Mouse (Mus musculus): Measurements from ENCODE around the gene Actr6.
"Not testable (repeated sequence)": the region's sequence is repeated elsewhere in the genome, so short reads cannot be mapped to it uniquely, and the experiment has no call there.

The Actr6 gene

DNA sequence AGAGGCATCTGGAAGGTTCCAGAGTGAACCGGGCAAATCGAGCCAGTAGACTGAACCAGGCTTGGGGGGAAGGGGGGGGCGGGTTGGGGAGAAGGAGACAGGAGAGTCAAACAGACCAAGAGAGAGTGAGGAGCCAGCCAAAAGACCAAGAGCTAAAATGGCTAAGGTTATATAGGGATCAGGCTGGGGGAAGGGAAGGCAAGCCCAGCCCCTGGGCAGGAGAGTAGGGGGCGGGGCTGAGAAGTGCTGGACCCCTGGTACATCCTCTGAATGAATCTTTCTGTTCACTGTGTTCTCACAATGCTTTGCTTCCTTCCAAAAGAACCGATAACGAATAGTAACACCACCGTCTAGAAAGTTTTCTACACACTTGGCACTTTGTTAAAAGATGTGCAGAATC, 7.6 kb upstream of the Actr6 start:
- DNase-seq (ENCODE audit: extremely low read depth, low read depth, low spot score): no peak

DNA sequence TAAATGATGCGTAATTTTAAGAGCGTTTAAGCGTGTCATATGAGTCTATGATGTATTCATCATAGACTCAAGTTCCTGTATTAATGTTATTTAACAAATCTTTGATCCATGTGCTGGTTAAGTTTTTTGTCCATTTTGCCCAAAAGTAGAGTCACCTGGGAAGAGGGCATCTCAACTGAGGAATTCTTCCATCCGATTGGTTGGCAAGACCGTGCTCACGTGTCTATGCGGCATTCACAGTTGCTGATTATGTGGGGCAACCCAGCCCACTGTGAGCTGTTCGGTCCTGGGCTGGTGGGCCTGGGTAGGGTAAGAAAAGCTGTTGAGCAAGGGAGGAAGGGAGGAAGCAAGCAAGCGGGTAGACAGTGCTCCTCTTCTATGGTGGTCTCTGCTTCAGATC, 6.3 kb upstream of the Actr6 start:
- DNase-seq (ENCODE audit: extremely low read depth, low read depth, low spot score): no peak

DNA sequence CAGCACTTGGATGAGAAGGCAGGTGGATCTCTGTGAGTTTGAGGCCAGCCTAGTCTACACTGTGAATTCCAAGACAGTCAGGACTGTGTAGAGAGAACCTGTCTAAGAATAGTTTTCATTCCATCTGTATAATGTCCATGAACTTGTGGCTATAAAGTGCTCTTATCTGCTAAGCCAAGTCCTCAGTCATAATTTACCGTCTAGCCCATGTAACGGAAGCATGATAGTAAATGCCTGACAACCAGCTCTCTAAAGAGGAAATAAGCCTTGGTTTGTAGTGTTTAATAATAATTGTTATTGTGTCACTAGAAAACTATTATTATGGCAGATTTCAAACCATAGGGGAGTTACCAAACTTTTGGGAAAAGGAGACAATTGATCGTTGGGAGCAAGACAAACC, 5.8 kb upstream of the Actr6 start:
- no peak for DNase-seq (ENCODE audit: extremely low read depth, low read depth, low spot score)

DNA sequence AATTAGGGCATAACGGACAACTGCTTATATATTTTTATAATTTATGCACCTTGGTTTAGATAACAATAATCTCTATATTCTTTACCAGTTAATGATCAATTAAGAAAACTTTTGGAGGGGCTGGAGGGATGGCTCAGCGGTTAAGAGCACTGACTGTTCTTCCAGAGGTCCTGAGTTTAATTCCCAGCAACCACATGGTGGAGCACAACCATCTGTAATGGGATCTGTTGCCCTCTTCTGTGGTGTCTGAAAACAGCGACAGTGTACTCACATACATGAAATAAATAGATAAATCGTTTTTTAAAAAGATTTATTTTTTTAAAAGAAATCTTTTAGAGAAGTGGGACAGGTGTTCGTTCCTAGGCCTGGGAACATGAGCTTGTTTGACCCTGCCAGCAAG, 5.0 kb upstream of the Actr6 start:
- DNase-seq (ENCODE audit: extremely low read depth, low read depth, low spot score): no peak

DNA sequence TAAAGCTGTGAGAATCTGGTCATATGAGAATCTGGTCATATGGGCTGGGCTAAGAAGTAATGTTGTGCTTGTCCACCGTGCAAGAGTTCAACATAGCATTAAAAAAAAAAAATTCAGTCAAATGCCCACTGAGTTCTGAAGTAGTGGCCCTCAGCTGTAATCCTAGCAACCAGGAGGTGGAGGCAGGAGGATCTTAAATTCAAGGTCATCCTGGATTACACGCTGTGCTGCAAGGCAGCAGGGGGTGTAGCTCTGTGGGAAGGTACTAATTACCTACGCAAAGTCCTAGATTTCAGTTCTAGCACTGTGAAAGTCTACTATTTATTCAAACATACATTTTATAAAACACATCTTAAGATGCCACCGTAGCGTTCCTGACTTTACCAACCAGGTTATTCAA, 754 bp downstream of the Actr6 start:
- no peak for DNase-seq (ENCODE audit: extremely low read depth, low read depth, low spot score)

DNA sequence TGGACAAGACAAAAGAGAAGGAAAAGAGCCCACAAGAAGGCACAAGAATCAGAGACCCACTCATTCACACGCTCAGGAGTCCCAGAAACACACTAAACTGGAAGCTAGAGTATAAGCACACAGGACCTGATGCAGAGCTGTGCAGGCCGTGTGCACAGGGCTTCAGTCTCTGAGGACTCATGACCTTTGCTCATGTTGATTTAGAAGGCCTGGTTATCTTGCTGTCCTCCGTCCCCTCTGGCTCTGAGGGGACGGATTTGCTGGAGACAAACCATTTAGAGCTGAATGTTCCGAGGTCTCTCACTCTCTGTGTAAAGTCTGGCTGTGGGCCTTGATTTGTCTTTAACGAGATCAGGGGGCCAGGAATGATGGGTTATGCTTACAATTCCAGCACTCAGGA, 1.7 kb downstream of the Actr6 start:
- DNase-seq (ENCODE audit: extremely low read depth, low read depth, low spot score): no peak

DNA sequence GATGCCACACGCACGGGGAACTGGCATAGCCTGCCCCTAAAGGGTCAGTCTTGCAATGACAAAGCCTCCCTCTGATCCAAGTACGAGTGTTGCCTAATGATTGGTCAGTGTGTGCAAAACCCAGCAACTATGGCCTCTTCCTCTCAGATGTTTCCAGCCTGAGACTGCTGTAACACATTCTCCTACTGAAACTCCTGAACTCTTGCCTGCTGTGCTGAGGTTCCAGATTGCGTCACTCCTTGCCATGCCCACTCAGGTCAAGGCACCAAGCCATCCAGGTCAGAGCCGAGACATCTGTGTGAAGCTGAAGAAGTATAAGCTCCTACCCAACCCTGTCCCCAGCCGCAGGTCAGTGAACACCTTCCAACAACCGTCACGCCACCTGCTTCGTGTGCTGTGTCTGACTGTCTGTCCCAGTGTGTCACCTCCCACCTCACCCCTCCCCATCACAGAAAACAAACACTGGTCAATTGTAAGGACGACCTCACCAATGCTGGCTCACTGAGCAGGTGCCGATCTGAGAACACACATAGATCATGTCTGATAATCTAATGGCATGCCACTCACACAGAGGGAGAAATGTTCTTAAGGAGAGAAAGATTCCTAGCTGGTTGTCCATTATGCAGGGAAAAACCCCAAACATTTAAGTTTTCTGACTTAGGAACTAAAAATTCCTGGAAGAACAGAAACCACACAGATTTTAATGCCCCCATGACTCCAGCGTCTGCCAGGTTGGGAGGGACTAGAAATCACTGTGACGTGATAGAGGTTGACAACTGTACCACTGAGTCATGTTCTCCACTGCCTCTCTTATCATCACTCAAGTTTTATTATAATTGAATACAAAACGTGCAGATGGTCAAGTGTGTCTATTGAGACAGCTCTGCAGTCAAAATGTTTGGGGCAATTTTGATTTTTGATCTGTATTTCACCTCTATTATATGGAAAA, 9.6 kb downstream of the Actr6 start:
- peak; percentile 85 for DNase-seq (ENCODE audit: extremely low read depth, low read depth, low spot score)

DNA sequence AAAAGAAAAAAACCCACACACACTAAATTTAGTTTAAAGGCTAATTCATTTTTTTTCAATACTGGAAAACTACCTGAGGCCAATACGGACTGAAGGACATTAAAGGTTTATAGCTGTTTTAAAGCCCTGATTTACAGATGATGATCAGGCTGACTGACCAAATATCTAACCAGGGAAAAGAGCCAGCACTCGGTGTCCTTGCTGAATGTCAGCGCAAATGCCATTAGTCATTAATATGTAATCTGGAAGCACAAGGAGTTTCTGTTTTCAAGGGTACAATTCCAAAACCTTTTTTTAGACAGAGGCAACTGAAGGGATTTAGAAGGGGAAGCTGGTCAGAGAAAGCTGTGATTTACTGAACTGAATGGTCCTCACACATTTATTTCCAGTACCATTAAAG, 11.3 kb downstream of the Actr6 start:
- peak; percentile 59 for DNase-seq (ENCODE audit: extremely low read depth, low read depth, low spot score)

DNA sequence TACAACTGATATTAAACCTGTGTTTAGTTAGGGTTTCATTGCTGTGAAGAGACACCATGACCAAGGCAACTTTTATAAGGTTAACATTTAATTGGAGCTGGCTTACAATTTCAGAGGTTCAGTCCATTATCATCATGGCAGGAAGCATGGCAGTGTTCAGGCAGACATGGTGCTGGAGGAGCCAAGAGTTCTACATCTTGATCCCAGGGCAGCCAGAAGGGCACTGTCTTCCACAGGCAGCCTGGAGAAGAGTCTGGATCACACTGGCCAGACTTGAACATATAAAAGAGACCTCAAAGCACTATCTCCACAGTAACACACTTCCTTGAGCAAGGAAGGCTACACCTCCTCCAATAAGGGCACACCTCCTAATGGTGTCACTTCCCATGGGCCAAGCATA, 11.8 kb downstream of the Actr6 start:
- no peak for DNase-seq (ENCODE audit: extremely low read depth, low read depth, low spot score)

DNA sequence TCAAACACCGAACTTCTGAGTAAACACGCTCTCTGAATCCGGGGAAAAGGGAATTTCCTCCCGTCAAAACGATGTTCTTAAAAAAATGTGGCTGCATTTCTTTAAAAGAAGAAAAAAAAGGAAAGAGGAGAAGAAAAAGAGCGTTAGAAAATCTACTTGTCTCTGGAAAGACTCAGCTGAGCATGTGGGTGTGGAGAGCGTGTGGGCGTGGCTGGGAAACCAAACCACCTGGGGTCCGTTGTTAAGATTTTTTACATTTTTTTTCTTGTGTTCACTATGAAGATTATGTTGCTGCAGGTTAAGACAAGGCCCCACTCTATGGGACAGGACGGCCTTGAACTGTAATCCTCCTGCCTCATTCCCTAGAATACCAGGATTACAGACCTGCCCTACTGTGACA, 17.2 kb downstream of the Actr6 start:
- no peak for DNase-seq (ENCODE audit: extremely low read depth, low read depth, low spot score)

DNA sequence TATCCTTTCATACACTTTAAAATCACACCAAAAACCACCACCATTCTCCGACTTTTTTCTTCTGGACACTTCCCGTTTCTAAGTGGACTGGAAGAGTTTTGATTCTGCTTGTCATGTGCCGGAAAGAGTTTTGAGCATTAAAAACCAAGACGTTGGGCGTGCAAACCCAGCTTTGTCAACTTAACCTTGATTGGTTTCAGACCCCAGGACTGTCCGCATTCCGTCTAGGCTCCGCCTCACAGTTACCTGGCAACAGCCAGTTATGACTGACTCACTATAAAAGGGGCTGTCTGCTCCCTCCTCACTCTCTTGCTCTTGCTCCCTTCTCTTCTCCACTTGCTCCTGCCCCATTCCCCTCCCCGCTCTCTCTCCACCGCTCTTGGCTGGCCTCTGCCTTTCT, 23.4 kb downstream of the Actr6 start:
- DNase-seq (ENCODE audit: extremely low read depth, low read depth, low spot score): no peak

DNA sequence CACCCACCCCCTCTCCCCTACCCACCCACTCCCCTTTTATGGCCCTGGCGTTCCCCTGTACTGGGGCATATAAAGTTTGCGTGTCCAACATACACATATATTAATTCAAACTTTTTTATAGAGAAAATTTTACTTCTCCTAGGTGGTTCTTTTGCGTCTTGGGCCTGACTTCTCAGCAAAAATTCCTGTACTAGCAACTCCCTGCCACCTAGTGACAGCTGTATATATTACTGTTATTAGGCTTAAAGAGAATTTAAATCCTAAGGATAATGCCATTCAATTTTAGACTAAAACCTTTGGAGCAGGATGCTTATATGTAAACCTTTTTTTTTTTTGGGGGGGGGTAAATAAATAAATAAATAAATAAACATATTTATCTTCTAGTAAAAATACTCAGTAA, 24.7 kb downstream of the Actr6 start:
- DNase-seq (ENCODE audit: extremely low read depth, low read depth, low spot score): no peak

DNA sequence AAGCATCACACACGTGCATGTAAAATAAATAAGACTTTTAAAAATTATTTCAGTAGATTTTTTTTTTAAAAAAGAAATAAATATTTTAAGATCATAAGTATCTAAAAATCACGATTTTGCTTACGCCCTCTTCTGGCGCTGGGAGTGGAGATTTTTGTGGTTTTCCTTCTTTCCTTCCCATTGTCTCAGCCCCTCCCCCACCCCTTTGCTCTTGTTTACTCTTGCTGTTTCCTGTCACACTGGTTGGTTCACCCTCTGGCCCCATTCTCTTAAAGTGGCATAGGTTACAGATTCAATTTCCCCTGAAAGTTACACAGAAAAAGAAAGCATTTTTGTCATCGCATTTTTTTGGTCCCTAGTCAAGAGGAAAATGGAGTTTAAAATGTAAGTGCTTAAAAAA, 29.1 kb downstream of the Actr6 start:
- DNase-seq (ENCODE audit: extremely low read depth, low read depth, low spot score): no peak

DNA sequence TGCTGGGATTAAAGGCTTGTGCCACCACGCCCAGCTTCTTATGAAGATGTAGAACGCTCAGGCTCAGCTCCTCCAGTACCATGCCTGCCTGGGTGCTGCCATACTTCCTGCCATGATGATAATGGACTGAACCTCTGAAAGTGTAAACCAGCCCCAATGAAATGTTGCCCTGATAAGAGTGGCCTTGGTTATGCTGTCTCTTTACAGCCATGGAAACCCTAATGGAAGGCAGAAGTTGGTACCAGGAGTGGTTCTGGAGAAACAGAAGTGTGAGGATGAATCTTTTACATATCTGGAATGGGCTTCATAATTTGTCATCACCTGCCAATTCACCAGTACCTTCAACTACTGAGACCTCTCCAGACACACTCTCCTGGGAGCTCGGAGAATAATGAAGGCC, 34.1 kb downstream of the Actr6 start:
- no peak for DNase-seq (ENCODE audit: extremely low read depth, low read depth, low spot score)

DNA sequence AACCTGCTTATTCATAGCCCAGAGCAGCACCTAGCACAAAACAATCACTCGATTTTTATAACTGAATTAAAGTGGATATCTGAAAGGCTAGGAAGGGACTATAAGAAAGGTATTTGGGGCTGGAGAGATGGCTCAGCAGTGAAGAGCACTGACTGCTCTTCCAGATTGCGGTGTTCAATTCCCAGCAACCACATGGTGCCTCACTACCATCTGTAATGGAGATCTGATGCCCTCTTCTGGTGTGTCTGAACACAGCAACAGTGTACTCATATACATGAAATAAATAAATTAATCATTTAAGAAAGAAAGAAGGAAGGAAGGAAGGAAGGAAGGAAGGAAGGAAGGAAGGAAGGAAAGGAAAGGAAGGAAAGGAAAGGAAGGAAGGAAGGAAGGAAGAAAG, 35.8 kb downstream of the Actr6 start:
- not testable (repeated sequence) for DNase-seq (ENCODE audit: extremely low read depth, low read depth, low spot score)

DNA sequence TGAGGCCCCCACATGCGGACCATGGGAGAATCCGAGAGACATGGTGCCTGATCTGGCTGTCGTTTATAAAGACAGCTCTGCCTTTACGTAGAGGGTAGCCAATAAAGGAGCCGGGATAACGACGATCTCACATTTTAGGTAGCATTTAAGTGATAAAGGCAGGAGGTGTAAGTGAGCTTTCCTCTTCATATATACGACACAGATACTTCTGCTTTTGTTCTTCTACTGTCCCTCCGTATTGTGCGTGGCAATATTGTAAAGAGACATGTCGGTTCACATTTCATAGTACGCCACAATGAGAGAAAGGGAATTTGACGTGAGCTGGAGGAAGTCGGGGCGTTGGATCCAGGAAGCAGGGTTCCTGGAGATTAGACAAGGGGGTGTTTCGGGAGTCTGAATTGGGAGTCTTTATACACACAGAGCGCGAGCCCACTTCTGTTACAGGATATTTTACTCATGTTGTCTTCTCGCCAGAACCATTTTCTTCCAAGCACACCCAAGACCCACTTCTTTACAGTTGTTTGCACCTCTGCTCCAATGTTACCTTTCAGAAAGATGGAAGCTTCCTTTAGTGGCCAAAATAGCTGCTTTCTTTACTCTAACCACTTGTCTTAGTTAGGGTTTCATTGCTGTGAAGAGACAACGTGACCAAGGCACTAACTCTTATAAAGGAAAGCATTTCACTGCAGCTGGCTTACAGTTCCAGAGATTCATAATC, 36.7 kb downstream of the Actr6 start:
- DNase-seq (ENCODE audit: extremely low read depth, low read depth, low spot score): no peak

DNA sequence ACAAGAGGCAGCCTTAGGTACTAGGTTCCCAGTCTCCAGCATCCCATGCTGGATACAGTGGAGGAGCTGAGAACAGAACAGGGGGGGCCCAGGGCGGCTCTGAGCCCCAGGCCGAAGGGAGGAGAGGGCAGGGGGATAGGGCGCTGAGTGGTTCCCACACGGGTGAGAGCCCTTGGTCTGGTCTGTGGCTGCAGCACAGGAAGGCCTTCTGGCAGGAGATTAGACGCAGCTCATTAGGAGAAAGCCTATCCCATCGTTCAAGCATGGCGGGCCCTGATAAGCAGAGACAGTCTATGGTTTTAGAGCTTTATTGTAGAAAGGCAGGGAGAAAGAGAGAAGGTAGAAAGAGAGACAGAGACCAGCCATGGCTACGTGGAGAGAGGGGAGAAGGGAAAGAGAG, 42.1 kb downstream of the Actr6 start:
- no peak for DNase-seq (ENCODE audit: extremely low read depth, low read depth, low spot score)

DNA sequence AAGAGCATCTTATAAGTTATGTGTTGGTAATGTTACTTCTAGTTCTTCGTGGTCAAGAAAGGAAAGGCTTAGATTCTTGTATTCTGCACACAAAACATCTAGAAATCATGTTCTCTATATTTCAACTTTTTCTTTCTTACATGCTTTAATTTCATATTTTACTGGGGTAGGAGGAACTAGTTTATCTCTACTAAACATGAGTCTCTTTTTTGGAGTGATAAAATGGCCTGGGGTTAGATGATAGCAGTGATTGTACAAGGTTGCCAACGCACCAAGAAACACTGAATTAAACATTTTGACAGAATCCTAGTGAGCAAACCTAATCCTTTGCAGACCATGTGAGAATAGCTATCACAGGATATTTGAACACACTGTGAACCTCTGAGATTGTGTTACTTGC, 44.6 kb downstream of the Actr6 start:
- no peak for DNase-seq (ENCODE audit: extremely low read depth, low read depth, low spot score)

DNA sequence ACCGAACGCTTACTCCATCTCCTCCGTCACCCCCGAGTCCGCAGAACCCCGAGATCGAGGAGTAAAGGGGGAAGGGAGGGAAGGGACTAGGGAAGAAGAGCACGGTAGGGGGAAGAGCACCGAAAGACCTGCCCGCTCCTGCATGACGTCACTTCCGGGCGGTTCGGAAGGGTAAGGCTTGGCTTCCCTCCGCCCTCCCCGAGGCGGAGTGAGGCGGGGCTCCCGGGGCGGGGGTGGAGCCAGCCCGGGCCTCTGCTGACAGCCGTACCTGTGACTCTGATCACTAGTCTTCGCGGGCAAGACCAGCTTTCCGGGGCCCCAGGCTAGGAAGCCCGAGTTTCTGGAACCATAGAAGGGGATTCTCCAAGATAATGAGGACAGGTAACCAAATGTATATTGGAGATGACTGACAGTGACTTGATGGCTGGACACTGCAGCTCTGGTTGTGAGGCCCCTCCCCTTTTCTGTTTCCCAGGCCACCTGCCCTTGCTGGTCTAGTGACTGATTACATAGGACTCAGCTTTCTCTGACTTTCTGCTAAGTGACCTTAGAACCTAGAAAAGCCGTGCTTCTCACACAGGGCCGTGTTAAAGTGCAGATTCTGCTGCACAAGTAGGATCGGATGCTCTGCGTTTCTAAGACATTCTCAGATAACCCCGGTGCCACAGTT, 45.8 kb downstream of the Actr6 start, which contains the start of gene Scyl2:
Gene Scyl2, minus strand, starts transcription at position 147 of the 670 bp plus-strand sequence.
- DNase-seq (ENCODE audit: extremely low read depth, low read depth, low spot score): no peak

DNA sequence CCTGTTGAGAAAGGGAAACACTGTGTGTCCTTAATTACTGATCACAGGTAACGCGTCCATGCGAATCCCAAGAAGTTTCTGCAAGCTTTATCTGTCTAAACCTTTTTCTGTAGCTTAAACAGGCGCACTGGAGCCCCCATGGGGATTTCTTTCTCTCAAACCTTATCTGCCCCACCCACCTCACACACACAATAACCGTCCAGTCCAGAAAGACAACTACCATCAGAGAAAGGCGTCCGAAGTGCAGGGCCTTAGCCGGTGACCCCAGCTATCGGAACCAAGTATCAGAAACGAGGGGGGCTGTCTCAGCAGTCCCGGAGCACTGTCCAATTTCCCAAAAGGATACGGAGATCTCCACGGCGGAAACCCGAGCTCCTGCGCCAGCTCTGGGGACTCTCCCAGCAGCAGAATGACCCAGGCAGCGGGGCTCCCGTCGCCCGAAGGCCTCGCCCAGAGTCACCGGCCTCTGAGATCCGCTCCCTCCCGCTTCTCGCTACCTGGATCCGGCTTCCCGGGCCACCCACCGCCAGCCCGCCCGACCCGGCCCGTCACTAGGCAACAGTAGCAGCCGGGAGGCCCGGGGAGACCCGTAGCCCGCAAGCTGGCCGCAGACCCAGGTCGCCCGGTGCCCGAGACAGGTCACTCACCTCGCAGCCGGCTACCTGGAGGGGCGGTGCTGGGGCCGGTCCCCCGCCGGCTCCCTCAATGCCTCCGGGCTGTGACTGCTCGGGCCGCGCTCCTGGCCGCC, 46.5 kb downstream of the Actr6 start:
- DNase-seq (ENCODE audit: extremely low read depth, low read depth, low spot score): no peak

DNA sequence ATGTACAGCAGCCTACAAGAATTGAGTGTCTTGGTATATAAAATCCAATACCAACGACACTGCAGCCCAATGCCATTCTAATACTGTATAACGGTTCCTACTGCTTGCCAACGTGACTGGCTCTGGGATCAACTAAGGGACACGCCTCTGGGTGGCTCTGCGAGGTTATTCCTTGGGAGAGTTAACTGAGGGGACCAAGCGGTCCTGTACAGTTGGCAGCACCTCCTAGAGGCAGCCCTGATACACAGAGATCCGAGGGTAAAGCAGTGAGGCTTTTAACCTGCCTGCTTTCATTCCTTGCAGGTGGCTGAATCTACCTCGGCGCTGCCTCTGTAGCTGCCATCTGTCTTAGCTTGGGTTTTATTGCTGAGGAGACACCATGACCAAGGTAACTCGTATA, 49.1 kb downstream of the Actr6 start:
- no peak for DNase-seq (ENCODE audit: extremely low read depth, low read depth, low spot score)
